Mouse (Mus musculus) adrenal gland, adult 2 months (tissue): ENCODE measurements around the gene Defb43. TPM values are rescaled to one million over a fixed set of nuclear protein-coding genes. Genes with fewer than 3 reads are reported as not detected.

ENCODE experiments used
- DNase-seq: peaks from one replicate; pipeline ENCODE4 v3.0.0; 2021
- long read RNA-seq: library from polyadenylated mRNA; stranded (forward); transcript quantifications from one replicate; pipeline ENCODE4 v2.0.0, GENCODE M21; 2021
- polyA plus RNA-seq: library from polyadenylated mRNA; depleted of rRNA; stranded (reverse); fragments of >200 nt; gene quantifications from 2 replicates; pipeline ENCODE4 v1.2.3, GENCODE M21; 2012; rRNA removed
- total RNA-seq, 2 experiments: library from RNA; stranded (reverse); gene quantifications; 2 replicates each; pipeline ENCODE4 v1.2.3; 2021

Defb43 gene
- total RNA-seq (not detected), polyA plus RNA-seq (not detected in 2 replicates)
- long read RNA-seq: 0 reads

GRCm38 (mm10) chr14:63011471-63011870 lies at the start of gene Defb43:
Gene Defb43, plus strand, starts transcription at chr14:63011771.
- no peak for DNase-seq

GRCm38 (mm10) chr14:62963632-62964031 lies 47.9 kb upstream of the Defb43 start:
- DNase-seq: no peak

- peak; percentile 10 for DNase-seq
Measured at GRCm38 (mm10) chr14:62965342-62965741, 46.2 kb upstream of the Defb43 start.

GRCm38 (mm10) chr14:62965811-62966520 lies 45.6 kb upstream of the Defb43 start:
- DNase-seq: peak; percentile 26

GRCm38 (mm10) chr14:62975046-62975445 lies 36.5 kb upstream of the Defb43 start:
- DNase-seq: peak; percentile 62

GRCm38 (mm10) chr14:62979815-62980214 lies 31.8 kb upstream of the Defb43 start:
- no peak for DNase-seq

- no peak for DNase-seq
Measured at GRCm38 (mm10) chr14:62984410-62984809, 27.2 kb upstream of the Defb43 start, which contains the start of gene Defb48. Gene Defb48, minus strand, starts transcription at chr14:62984510.

- no peak for DNase-seq
Measured at GRCm38 (mm10) chr14:62991271-62991670, 20.3 kb upstream of the Defb43 start.

- DNase-seq: no peak
Measured at GRCm38 (mm10) chr14:62991849-62992510, 19.6 kb upstream of the Defb43 start.

GRCm38 (mm10) chr14:62997777-62998176 lies 13.8 kb upstream of the Defb43 start, which contains the start of gene Defb47:
Gene Defb47, plus strand, starts transcription at chr14:62998077.
- DNase-seq: no peak

- no peak for DNase-seq
Measured at GRCm38 (mm10) chr14:62998977-62999376, 12.6 kb upstream of the Defb43 start.

- DNase-seq: peak; percentile 47
Measured at GRCm38 (mm10) chr14:63002588-63002987, 9.0 kb upstream of the Defb43 start.

- DNase-seq: no peak
Measured at GRCm38 (mm10) chr14:63013082-63013481, 1.5 kb downstream of the Defb43 start.

GRCm38 (mm10) chr14:63014667-63015066 lies 3.1 kb downstream of the Defb43 start:
- DNase-seq: peak; percentile 12

- peak; percentile 20 for DNase-seq
Measured at GRCm38 (mm10) chr14:63020524-63021156, 9.1 kb downstream of the Defb43 start.

- DNase-seq: no peak
Measured at GRCm38 (mm10) chr14:63046691-63047090, 35.1 kb downstream of the Defb43 start, which contains the start of gene Defb42. Gene Defb42, plus strand, starts transcription at chr14:63046991.

GRCm38 (mm10) chr14:63049910-63050370 lies 38.4 kb downstream of the Defb43 start, which contains the start of gene Defb30:
Gene Defb30, minus strand, starts transcription at chr14:63049960.
- no peak for DNase-seq

- DNase-seq: peak; percentile 79
Measured at GRCm38 (mm10) chr14:63050769-63051168, 39.2 kb downstream of the Defb43 start.

- peak; percentile 87 for DNase-seq
Measured at GRCm38 (mm10) chr14:63054729-63055128, 43.2 kb downstream of the Defb43 start.

- DNase-seq: no peak
Measured at GRCm38 (mm10) chr14:63060361-63060760, 48.8 kb downstream of the Defb43 start.

GRCm38 (mm10) chr14:63062184-63062583 lies 50.6 kb downstream of the Defb43 start:
- no peak for DNase-seq

- DNase-seq: no peak
Measured at GRCm38 (mm10) chr14:63065391-63065790, 53.8 kb downstream of the Defb43 start.
